Mouse (Mus musculus) C2C12 (cell line): ENCODE results near the gene Irf4. TPM values are rescaled to one million over a fixed set of nuclear protein-coding genes. Genes with fewer than 3 reads are reported as not detected.

Source experiments
- H3K27me3 ChIP-seq: one replicate; pipeline ENCODE4 v1.6.1; 2011; ENCODE audit not compliant: control insufficient read depth, insufficient read depth, insufficient read length
- H3K36me3 ChIP-seq: one replicate; pipeline ENCODE4 v1.6.1; 2011; ENCODE audit not compliant: control insufficient read depth, insufficient read depth
- H3K4me3 ChIP-seq: one replicate; pipeline ENCODE4 v1.5.1; 2011; ENCODE audit warnings: mild to moderate bottlenecking, control low read depth; ENCODE audit not compliant: poor library complexity, insufficient read depth, severe bottlenecking
- H3K79me2 ChIP-seq: one replicate; pipeline ENCODE4 v1.6.1; 2011; ENCODE audit not compliant: control insufficient read depth, insufficient read depth
- H3K79me3 ChIP-seq: one replicate; pipeline ENCODE4 v1.6.1; 2011; ENCODE audit warnings: low read depth, control low read depth
- H3ac ChIP-seq: one replicate; pipeline ENCODE3; 2011; ENCODE audit warnings: low read depth; ENCODE audit not compliant: control insufficient read depth, insufficient read length
- CEBPB ChIP-seq: IDR thresholded peaks from one replicate; pipeline ENCODE4 v1.6.1; 2011; ENCODE audit warnings: low read depth, mild to moderate bottlenecking, control low read depth, moderate library complexity
- CTCF ChIP-seq: IDR thresholded peaks from one replicate; pipeline ENCODE4 v1.5.1; 2011; ENCODE audit not compliant: control insufficient read depth, insufficient read depth, insufficient read length
- FOSL1 ChIP-seq: IDR thresholded peaks from one replicate; pipeline ENCODE4 v1.8.0; 2011; ENCODE audit warnings: mild to moderate bottlenecking, low read length; ENCODE audit not compliant: poor library complexity, insufficient read depth, severe bottlenecking
- MAX ChIP-seq: IDR thresholded peaks from one replicate; pipeline ENCODE4 v1.6.1; 2011; ENCODE audit warnings: mild to moderate bottlenecking, control low read depth
- MYOD1 ChIP-seq: IDR thresholded peaks from one replicate; pipeline ENCODE4 v1.6.1; 2011; ENCODE audit warnings: low read depth; ENCODE audit not compliant: control insufficient read depth, insufficient read length
- MYOG ChIP-seq: IDR thresholded peaks from one replicate; pipeline ENCODE4 v1.6.1; 2011; ENCODE audit not compliant: control insufficient read depth, insufficient read length; ENCODE audit errors: extremely low read depth
- USF1 ChIP-seq: IDR thresholded peaks from one replicate; pipeline ENCODE4 v1.6.1; 2011; ENCODE audit warnings: low read depth, mild to moderate bottlenecking, control low read depth, moderate library complexity
- polyA plus RNA-seq: library from polyadenylated mRNA; unstranded; fragments of >200 nt; fragmentation: generic; extraction: Trizol; gene quantifications from one replicate; pipeline ENCODE4 v1.2.1, GENCODE M21; 2012; ENCODE audit warnings: missing spikeins

The Irf4 gene
- polyA plus RNA-seq, 1 experiment: not detected

DNA sequence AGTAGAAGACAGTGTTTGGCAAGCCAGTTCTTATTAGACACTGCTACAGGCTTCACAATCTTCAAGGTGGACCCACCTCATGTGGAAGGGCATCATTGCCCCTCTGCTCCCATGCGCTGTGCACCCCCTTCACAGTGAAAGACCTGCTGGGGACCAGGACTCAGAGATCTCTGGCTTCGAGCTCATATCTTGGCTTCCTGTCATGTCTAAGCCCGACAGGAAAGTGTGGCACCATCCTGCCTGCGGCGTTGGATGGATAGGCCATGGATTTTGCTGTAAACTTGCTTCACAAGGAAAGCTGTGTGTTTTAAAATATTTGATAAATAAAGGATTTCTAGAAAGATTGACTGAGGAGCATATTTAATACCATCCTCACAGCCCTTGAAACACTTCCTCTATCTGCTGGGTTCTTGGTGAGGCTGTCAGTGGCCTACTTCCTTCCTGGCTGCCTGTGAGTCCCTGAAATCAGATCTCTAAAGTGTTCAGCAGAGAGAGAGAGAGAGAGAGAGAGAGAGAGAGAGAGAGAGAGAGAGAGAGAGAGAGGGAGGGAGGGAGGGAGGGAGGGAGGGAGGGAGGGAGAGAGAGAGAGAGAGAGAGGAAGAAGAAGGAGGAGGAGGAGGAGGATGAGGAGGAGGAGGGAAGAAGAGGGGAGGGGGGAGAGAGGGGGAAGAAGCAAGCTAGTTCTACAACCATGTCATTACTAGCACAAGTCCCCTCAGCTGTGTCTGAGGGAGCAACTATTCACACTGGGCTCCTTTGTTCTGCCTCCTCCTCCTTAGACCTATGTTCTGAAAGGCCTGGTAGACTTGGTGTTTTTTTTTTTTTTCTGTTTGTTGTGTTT lies 17.8 kb downstream of the Irf4 start:
- no peaks in the 10 kb centered on the region for H3K27me3 ChIP-seq
- H3K79me2 ChIP-seq: no peaks in the 10 kb centered on the region
- H3ac ChIP-seq: no peak overlapping the region
- H3K36me3 ChIP-seq: no peaks in the 10 kb centered on the region
- no peak for TF ChIP-seq USF1
- TF ChIP-seq MAX: no peak
- TF ChIP-seq MYOD1: no peak
- no peak for TF ChIP-seq CTCF
- TF ChIP-seq FOSL1: no peak
- no peak for TF ChIP-seq CEBPB
- TF ChIP-seq MYOG: no peak
- H3K4me3 ChIP-seq: no peak overlapping the region
- no peaks in the 10 kb centered on the region for H3K79me3 ChIP-seq

DNA sequence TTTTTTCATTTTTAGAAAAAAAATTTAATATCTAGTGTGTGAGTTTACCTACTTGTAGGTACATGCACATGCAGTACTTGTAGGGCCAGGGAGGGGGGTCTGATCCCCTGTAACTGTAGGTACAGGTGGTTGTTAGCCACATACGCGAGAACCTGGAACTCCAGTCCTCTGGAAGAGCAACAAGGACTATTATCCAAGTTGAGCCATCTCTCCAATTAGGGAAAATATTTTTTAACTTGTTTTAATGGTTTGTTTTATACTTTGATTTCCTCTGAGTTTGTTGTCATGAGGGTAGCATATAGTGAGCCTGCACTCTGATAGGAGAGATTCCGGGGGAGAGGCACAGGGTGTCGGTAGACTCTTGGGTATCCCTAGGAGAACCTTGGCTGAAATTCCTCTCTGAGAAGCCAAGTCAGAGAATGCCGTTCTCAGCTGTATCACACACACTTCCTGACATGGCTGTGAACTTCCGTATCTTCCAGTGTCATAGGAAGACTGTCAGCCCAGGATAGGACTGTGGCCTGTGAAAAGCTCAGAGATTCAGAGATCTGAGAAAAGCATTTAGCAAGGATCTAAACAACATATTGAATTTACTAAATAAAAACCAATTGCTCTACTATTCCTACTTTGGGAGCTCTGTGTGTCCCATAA lies 18.6 kb downstream of the Irf4 start:
- Histone ChIP-seq H3ac (no peak overlapping the region), H3K79me3 (no peaks in the 10 kb centered on the region), H3K4me3 (no peak overlapping the region), H3K27me3 (no peaks in the 10 kb centered on the region), H3K79me2 (no peaks in the 10 kb centered on the region), H3K36me3 (no peaks in the 10 kb centered on the region)
- TF ChIP-seq MAX (no peak), USF1 (no peak), FOSL1 (no peak), CTCF (no peak), MYOD1 (no peak)

DNA sequence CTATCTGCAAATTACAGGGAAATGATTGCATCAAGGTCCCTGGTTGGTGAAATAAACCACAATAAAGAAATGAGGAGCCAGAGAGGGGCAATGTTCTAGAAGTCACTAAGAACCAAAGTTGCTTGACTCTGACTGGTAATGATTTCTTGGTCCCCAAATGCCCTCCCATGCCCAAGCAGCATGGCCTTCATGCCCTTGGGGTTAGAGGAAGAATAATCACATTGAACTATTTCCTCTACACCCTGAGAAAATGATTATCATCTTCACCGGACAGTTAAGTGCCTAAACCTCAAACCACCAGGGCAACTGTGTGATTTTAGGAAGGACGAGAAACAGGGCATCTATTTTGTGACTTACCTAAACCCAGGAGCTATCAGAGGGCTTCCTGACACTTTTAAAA lies 27.0 kb downstream of the Irf4 start:
- no peak overlapping the region for H3K4me3 ChIP-seq
- no peak overlapping the region for H3ac ChIP-seq
- no peaks in the 10 kb centered on the region for H3K79me2 ChIP-seq
- no peaks in the 10 kb centered on the region for H3K36me3 ChIP-seq
- H3K27me3 ChIP-seq: no peaks in the 10 kb centered on the region
- H3K79me3 ChIP-seq: no peaks in the 10 kb centered on the region
- no peak for TF ChIP-seq CTCF
- no peak for TF ChIP-seq USF1
- no peak for TF ChIP-seq MYOD1
- no peak for TF ChIP-seq MAX
- TF ChIP-seq MYOG: no peak
- TF ChIP-seq CEBPB: no peak
- no peak for TF ChIP-seq FOSL1

GRCm38 (mm10) chr13:30777678-30778179 lies 28.7 kb downstream of the Irf4 start:
- Histone ChIP-seq H3K79me2 (no peaks in the 10 kb centered on the region), H3ac (no peak overlapping the region), H3K36me3 (no peaks in the 10 kb centered on the region), H3K4me3 (no peak overlapping the region), H3K79me3 (no peaks in the 10 kb centered on the region), H3K27me3 (no peaks in the 10 kb centered on the region)
- TF ChIP-seq MYOG: no peak

DNA sequence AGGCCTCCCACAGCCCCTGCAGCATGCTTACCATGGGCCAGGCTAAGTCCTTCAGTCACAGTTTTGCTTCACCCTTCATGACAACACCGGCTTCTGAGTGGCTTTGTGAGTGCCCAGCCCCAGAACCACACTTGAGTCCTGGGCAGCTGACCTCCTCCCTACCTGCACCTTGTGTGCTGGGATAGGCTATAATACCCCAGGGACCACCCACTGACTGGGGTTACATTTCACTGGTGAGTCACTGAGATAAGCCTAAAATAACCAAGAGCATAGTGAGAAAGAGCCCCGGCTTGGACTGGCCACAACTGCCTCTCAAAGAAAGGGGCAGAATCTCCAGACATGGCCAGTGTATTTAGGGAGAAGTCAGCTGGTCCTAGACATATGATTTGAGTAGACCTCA lies 32.9 kb downstream of the Irf4 start:
- Histone ChIP-seq H3K79me3 (no peaks in the 10 kb centered on the region), H3K79me2 (no peaks in the 10 kb centered on the region), H3K4me3 (no peak overlapping the region), H3K27me3 (no peaks in the 10 kb centered on the region), H3K36me3 (no peaks in the 10 kb centered on the region), H3ac (no peak overlapping the region)
- TF ChIP-seq MYOD1 (peak; percentile 6), USF1 (no peak)

DNA sequence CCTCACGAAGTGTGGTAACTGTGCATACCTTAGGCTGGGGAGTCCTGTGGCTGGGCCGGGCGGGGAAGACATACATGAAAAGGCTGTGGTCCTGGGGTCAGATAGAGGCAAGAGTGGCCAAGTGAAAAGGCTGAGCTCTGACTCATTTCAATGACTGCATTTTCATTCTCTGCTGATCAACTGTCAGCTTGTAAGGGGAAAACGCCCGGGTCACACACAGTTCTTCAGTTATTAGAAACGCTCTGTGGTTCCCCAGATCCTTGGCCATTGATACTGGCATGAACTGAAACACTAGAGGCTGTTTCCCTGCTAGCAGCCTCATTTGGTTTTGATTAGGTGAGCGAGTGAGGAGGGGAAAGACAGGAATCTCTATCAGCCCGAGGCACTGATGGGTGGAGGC lies 33.4 kb downstream of the Irf4 start:
- Histone ChIP-seq H3K79me2 (no peaks in the 10 kb centered on the region), H3K4me3 (no peak overlapping the region)

More for the DNA sequence above, 33.4 kb downstream of the Irf4 start:
- no peak overlapping the region for H3ac ChIP-seq
- H3K79me3 ChIP-seq: no peaks in the 10 kb centered on the region
- TF ChIP-seq MYOG (no peak), USF1 (no peak), FOSL1 (no peak), CEBPB (no peak), CTCF (no peak), MYOD1 (no peak), MAX (no peak)
- no peaks in the 10 kb centered on the region for H3K36me3 ChIP-seq
- no peaks in the 10 kb centered on the region for H3K27me3 ChIP-seq
